Mouse (Mus musculus) macrophage (primary cell): ENCODE measurements around the gene Phf7. TPM values are rescaled to one million over a fixed set of nuclear protein-coding genes. Genes with fewer than 3 reads are reported as not detected.
A peak's percentile ranks its signal among the peaks of the same experiment; 100 is the strongest.

Experiments
- H3K27ac ChIP-seq: fragments of 350-480 bp; formaldehyde crosslinking; 2 replicates; pipeline ENCODE4 v1.9.0; 2021
- H3K36me3 ChIP-seq: fragments of 350-480 bp; formaldehyde crosslinking; 2 replicates; pipeline ENCODE4 v1.9.0; 2021; ENCODE audit errors: inconsistent target
- H3K4me3 ChIP-seq: fragments of 350-480 bp; formaldehyde crosslinking; 2 replicates; pipeline ENCODE4 v1.9.0; 2021; ENCODE audit errors: inconsistent target
- H3K79me2 ChIP-seq: fragments of 350-480 bp; formaldehyde crosslinking; 2 replicates; pipeline ENCODE4 v1.9.0; 2021; ENCODE audit errors: inconsistent target
- WGBS: methylation state at CpG from one replicate; pipeline ENCODE4 v1.1.7; 2026; ENCODE audit warnings: inconsistent platforms; ENCODE audit not compliant: missing documents; 5-methylcytosine and 5-hydroxymethylcytosine counted together
- polyA plus RNA-seq: library from polyadenylated mRNA; stranded (reverse); fragments of 250-400 nt; gene quantifications from 3 replicates; pipeline ENCODE4 v1.2.4, GENCODE M21; 2018; ENCODE audit warnings: inconsistent platforms
- total RNA-seq, 78 experiments: library from RNA; depleted of rRNA; stranded (reverse); fragments of 250-400 nt; gene quantifications; 1 replicate in 9 of 78; 2 replicates in 24 of 78; 3 replicates in 43 of 78; 4 replicates in 2 of 78; pipeline ENCODE4 v1.2.4; 2018; ENCODE audit warnings: inconsistent platforms in 56 of 78

Gene Phf7
- total RNA-seq (2018; cell fraction: chromatin; rRNA removed), result 10 to 100 TPM in 5 of 26 experiments, 1 to 10 TPM in 20, under 1 TPM in 1; 0.71 to 18.9 (median 6.1) TPM
- total RNA-seq (2018; cell fraction: cytosol; rRNA removed), result 1 to 10 TPM; 3.3 to 8.1 (median 4.7) TPM
- total RNA-seq (2018; cell fraction: nucleus; rRNA removed), result 10 to 100 TPM in 2 of 26 experiments, 1 to 10 TPM in 24; 1.6 to 11.8 (median 5.3) TPM
- polyA plus RNA-seq, result 4.8 to 7.5 TPM (median 6.3 TPM) in 3 replicates

- peaks cover 36% of the 10 kb centered on the region for H3K36me3 ChIP-seq
- WGBS, result under 1% methylated on average over 74 of the region's 75 CpGs
Measured at GRCm38 (mm10) chr14:31251084-31251604, at the start of gene Phf7, which contains the start of gene Bap1. Gene Phf7 (minus strand): TSS chr14:31251317. Gene Bap1 (plus strand): TSS chr14:31251450.

GRCm38 (mm10) chr14:31285728-31286127 lies 34.6 kb upstream of the Phf7 start:
- H3K79me2 ChIP-seq, result no peaks in the 10 kb centered on the region
- H3K27ac ChIP-seq, result no peak overlapping the region

More at GRCm38 (mm10) chr14:31251084-31251604, at the start of gene Phf7, which contains the start of gene Bap1:
- Histone ChIP-seq H3K79me2 (peaks cover 26% of the 10 kb centered on the region), H3K4me3 (peak within 1 kb of the TSS; percentile 99), H3K27ac (peak within 1 kb of the TSS; percentile 65)

GRCm38 (mm10) chr14:31272164-31272563 lies 21.0 kb upstream of the Phf7 start:
- WGBS, result 29% methylated on average over 7 of the region's 7 CpGs
- H3K27ac ChIP-seq, result no peak overlapping the region
- H3K4me3 ChIP-seq, result no peak overlapping the region

More at GRCm38 (mm10) chr14:31285728-31286127, 34.6 kb upstream of the Phf7 start:
- H3K4me3 ChIP-seq, result no peak overlapping the region
- no peaks in the 10 kb centered on the region for H3K36me3 ChIP-seq
- 90% methylated on average over 8 of the region's 8 CpGs for WGBS

GRCm38 (mm10) chr14:31271121-31271520 lies 20.0 kb upstream of the Phf7 start:
- Histone ChIP-seq H3K36me3 (no peaks in the 10 kb centered on the region), H3K27ac (no peak overlapping the region), H3K4me3 (no peak overlapping the region), H3K79me2 (no peaks in the 10 kb centered on the region)
- WGBS, result 92% methylated on average over 6 of the region's 6 CpGs

More at GRCm38 (mm10) chr14:31272164-31272563, 21.0 kb upstream of the Phf7 start:
- H3K36me3 ChIP-seq, result no peaks in the 10 kb centered on the region
- no peaks in the 10 kb centered on the region for H3K79me2 ChIP-seq

- Histone ChIP-seq H3K36me3 (no peaks in the 10 kb centered on the region), H3K79me2 (no peaks in the 10 kb centered on the region), H3K27ac (no peak overlapping the region), H3K4me3 (no peak overlapping the region)
- WGBS, result 33% methylated on average over 27 of the region's 28 CpGs
Measured at GRCm38 (mm10) chr14:31269456-31270100, 18.5 kb upstream of the Phf7 start.

GRCm38 (mm10) chr14:31268301-31269001 lies 17.3 kb upstream of the Phf7 start:
- H3K36me3 ChIP-seq, result no peaks in the 10 kb centered on the region
- H3K79me2 ChIP-seq, result no peaks in the 10 kb centered on the region
- 91% methylated on average over 9 of the region's 9 CpGs for WGBS
- no peak overlapping the region for H3K27ac ChIP-seq
- no peak overlapping the region for H3K4me3 ChIP-seq

- no peak overlapping the region for H3K4me3 ChIP-seq
- no peak overlapping the region for H3K27ac ChIP-seq
- H3K36me3 ChIP-seq, result no peaks in the 10 kb centered on the region
- 95% methylated on average over 9 of the region's 11 CpGs for WGBS
- H3K79me2 ChIP-seq, result no peaks in the 10 kb centered on the region
Measured at GRCm38 (mm10) chr14:31267649-31268048, 16.5 kb upstream of the Phf7 start.

- 94% methylated on average over 9 of the region's 9 CpGs for WGBS
- no peaks in the 10 kb centered on the region for H3K79me2 ChIP-seq
- H3K27ac ChIP-seq, result no peak overlapping the region
- H3K4me3 ChIP-seq, result no peak overlapping the region
- H3K36me3 ChIP-seq, result peaks cover 48% of the 10 kb centered on the region
Measured at GRCm38 (mm10) chr14:31260932-31261331, 9.8 kb upstream of the Phf7 start.

GRCm38 (mm10) chr14:31260374-31260773 lies 9.3 kb upstream of the Phf7 start:
- H3K79me2 ChIP-seq, result no peaks in the 10 kb centered on the region
- WGBS, result 96% methylated on average over 4 of the region's 4 CpGs
- H3K36me3 ChIP-seq, result peaks cover 54% of the 10 kb centered on the region
- H3K4me3 ChIP-seq, result no peak overlapping the region
- H3K27ac ChIP-seq, result no peak overlapping the region

GRCm38 (mm10) chr14:31258476-31259050 lies 7.4 kb upstream of the Phf7 start:
- 97% methylated on average over 14 of the region's 14 CpGs for whole genome bisulfite sequencing
- no peak overlapping the region for H3K27ac ChIP-seq

GRCm38 (mm10) chr14:31252091-31252490 lies 974 bp upstream of the Phf7 start:
- H3K4me3 ChIP-seq, result peak overlapping the region; percentile 99

More at GRCm38 (mm10) chr14:31258476-31259050, 7.4 kb upstream of the Phf7 start:
- Histone ChIP-seq H3K79me2 (peaks cover 4% of the 10 kb centered on the region; the same call in 1 of the 2 replicates), H3K36me3 (peaks cover 72% of the 10 kb centered on the region), H3K4me3 (no peak overlapping the region)

GRCm38 (mm10) chr14:31251626-31252025 lies 509 bp upstream of the Phf7 start:
- peak overlapping the region; percentile 46 for H3K27ac ChIP-seq
- H3K4me3 ChIP-seq, result peak overlapping the region; percentile 99
- H3K36me3 ChIP-seq, result peaks cover 40% of the 10 kb centered on the region
- 1% methylated on average over 15 of the region's 18 CpGs for WGBS
- peaks cover 26% of the 10 kb centered on the region for H3K79me2 ChIP-seq

More at GRCm38 (mm10) chr14:31252091-31252490, 974 bp upstream of the Phf7 start:
- 84% methylated on average over 5 of the region's 5 CpGs for WGBS
- Histone ChIP-seq H3K79me2 (peaks cover 26% of the 10 kb centered on the region), H3K36me3 (peaks cover 45% of the 10 kb centered on the region), H3K27ac (peak overlapping the region; percentile 46)

- H3K36me3 ChIP-seq, result peaks cover 29% of the 10 kb centered on the region
- WGBS, result 13% methylated on average over 38 of the region's 38 CpGs
- peaks cover 26% of the 10 kb centered on the region for H3K79me2 ChIP-seq
- peak overlapping the region; percentile 58 for H3K4me3 ChIP-seq
- peak overlapping the region; percentile 65 for H3K27ac ChIP-seq
Measured at GRCm38 (mm10) chr14:31250222-31251083, 664 bp downstream of the Phf7 start.
